Mouse (Mus musculus) embryonic facial prominence, embryonic 12.5 days (tissue): ENCODE results near the gene Gm4559. TPM values are rescaled to one million over a fixed set of nuclear protein-coding genes. Genes with fewer than 3 reads are reported as not detected.
"Not testable (repeated sequence)": the region's sequence is repeated elsewhere in the genome, so short reads cannot be mapped to it uniquely, and the experiment has no call there.

ENCODE experiments used
- ATAC-seq: fragments of 200-750 bp; cut with Nextera tagmentation; 2 replicates; pipeline ENCODE4 v1.8.0; 2017; ENCODE audit not compliant: insufficient number of reproducible peaks, insufficient read depth, low FRiP score, low TSS enrichment
- H3K27ac ChIP-seq: fragments of 300-500 bp; sonication (generic); 2 replicates; pipeline ENCODE4 v1.5.1; 2016; ENCODE audit warnings: mild to moderate bottlenecking
- H3K27me3 ChIP-seq: fragments of 300-500 bp; sonication (generic); 2 replicates; pipeline ENCODE4 v1.6.1; 2016; ENCODE audit warnings: mild to moderate bottlenecking, moderate library complexity
- H3K36me3 ChIP-seq: fragments of 300-500 bp; sonication (generic); 2 replicates; pipeline ENCODE4 v1.6.1; 2016; ENCODE audit warnings: mild to moderate bottlenecking
- H3K4me1 ChIP-seq: fragments of 300-500 bp; sonication (generic); 2 replicates; pipeline ENCODE4 v1.6.1; 2016
- H3K4me2 ChIP-seq: fragments of 300-500 bp; sonication (generic); replicated peaks from 2 replicates; pipeline ENCODE4 v1.6.1; 2016; ENCODE audit warnings: mild to moderate bottlenecking, moderate library complexity
- H3K4me3 ChIP-seq: fragments of 300-500 bp; sonication (generic); 2 replicates; pipeline ENCODE4 v1.5.1; 2016; ENCODE audit warnings: mild to moderate bottlenecking
- H3K9ac ChIP-seq: fragments of 300-500 bp; sonication (generic); 2 replicates; pipeline ENCODE4 v1.6.1; 2016; ENCODE audit warnings: mild to moderate bottlenecking, moderate library complexity
- H3K9me3 ChIP-seq: fragments of 300-500 bp; sonication (generic); 2 replicates; pipeline ENCODE4 v1.6.1; 2016; ENCODE audit warnings: mild to moderate bottlenecking, moderate library complexity
- WGBS: fragments of 180-500 bp; shearing (Covaris S2); methylation state at CpG from one replicate; pipeline ENCODE4 v1.1.7; 2016; 5-methylcytosine and 5-hydroxymethylcytosine counted together
- polyA plus RNA-seq: library from polyadenylated mRNA; unstranded; fragments of >200 nt; fragmentation: Nextera tagmentation; extraction: Ambion mirVana; gene quantifications from 2 replicates; pipeline ENCODE4 v1.2.1, GENCODE M21; 2016

Gm4559 gene
- polyA plus RNA-seq, 1 experiment from 2014 or later, result not detected

DNA sequence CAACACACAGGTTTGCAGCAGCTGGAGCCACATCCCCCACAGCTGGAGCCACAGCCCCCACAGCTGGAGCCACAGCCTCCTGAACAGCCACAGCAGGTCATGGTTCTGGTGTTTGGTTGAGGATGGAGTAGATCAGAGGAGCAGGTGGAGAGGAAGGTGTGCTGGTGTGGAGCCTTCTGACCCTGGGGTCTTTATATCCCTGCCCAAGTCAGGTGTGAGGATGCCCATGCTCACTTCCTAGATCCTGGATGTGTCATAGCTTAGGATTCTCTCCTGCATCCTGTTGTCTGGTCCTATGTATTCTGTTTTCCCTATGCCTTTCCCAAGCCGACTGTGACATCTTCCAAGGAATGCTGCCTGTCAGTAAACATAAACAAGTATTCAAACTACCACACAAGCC, 15.9 kb downstream of the Gm4559 start, which contains the start of gene Gm2431:
TSS of gene Gm2431 (minus strand) at position 101 of the 400 bp plus-strand sequence.
- not testable (repeated sequence) for ATAC-seq, H3K36me3 ChIP-seq, H3K4me3 ChIP-seq, H3K4me2 ChIP-seq, H3K27me3 ChIP-seq, H3K4me1 ChIP-seq, H3K9ac ChIP-seq, H3K27ac ChIP-seq, H3K9me3 ChIP-seq
- WGBS, result 36% methylated on average over 1 of the region's 1 CpGs

DNA sequence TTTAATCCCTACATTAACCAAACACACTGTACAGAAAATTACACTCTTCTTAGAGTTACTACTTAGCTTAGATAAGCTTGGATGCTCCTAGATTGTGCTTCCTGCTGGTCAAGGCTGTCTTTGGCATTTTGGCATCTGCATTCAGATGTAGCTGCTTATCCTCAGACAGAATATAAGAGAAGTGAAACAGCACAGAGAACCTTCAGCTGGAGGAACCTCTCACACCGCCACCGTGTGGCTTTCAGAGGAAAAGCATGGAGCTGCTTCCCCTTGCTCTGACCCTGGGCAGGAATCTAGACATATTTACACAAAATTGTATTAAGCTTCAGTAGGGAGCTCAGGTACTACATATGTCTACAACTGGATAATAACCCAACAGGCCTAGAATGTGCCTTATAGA, 18.6 kb downstream of the Gm4559 start:
- Histone ChIP-seq H3K4me1 (no peaks in the 10 kb centered on the region), H3K36me3 (no peaks in the 10 kb centered on the region), H3K27ac (no peak overlapping the region), H3K9ac (no peak overlapping the region), H3K9me3 (no peaks in the 10 kb centered on the region), H3K27me3 (no peaks in the 10 kb centered on the region; the same call in 1 of the 2 replicates), H3K4me2 (no peak overlapping the region), H3K4me3 (no peak overlapping the region)
- WGBS, result 0% methylated on average over 2 of the region's 2 CpGs
- ATAC-seq, result no peak

GRCm38 (mm10) chr7:142249824-142250223, 24.3 kb downstream of the Gm4559 start:
- H3K9ac ChIP-seq, result no peak overlapping the region
- WGBS, result 0% methylated on average over 1 of the region's 1 CpGs
- no peaks in the 10 kb centered on the region for H3K36me3 ChIP-seq
- no peaks in the 10 kb centered on the region; the same call in 1 of the 2 replicates for H3K27me3 ChIP-seq
- no peaks in the 10 kb centered on the region for H3K9me3 ChIP-seq
- no peak overlapping the region for H3K27ac ChIP-seq
- H3K4me2 ChIP-seq, result no peak overlapping the region
- no peak overlapping the region for H3K4me3 ChIP-seq
- no peaks in the 10 kb centered on the region for H3K4me1 ChIP-seq
- no peak for ATAC-seq

- H3K4me1 ChIP-seq, result no peaks in the 10 kb centered on the region
- 40% methylated on average over 2 of the region's 2 CpGs for WGBS
- no peak within 1 kb of the TSS for H3K4me3 ChIP-seq
- H3K4me2 ChIP-seq, result no peak within 1 kb of the TSS
- no peaks in the 10 kb centered on the region for H3K9me3 ChIP-seq
- no peak for ATAC-seq
- no peak within 1 kb of the TSS for H3K27ac ChIP-seq
- H3K27me3 ChIP-seq, result no peaks in the 10 kb centered on the region
- no peaks in the 10 kb centered on the region for H3K36me3 ChIP-seq
- H3K9ac ChIP-seq, result no peak within 1 kb of the TSS
Observed at GRCm38 (mm10) chr7:142240978-142241377, 33.2 kb downstream of the Gm4559 start, which contains the start of gene Gm40460. TSS of gene Gm40460 (minus strand) at chr7:142241078.

GRCm38 (mm10) chr7:142231540-142231939, 42.6 kb downstream of the Gm4559 start:
- no peak overlapping the region for H3K9ac ChIP-seq
- no peaks in the 10 kb centered on the region for H3K4me1 ChIP-seq
- 26% methylated on average over 1 of the region's 1 CpGs for WGBS
- no peaks in the 10 kb centered on the region for H3K27me3 ChIP-seq
- no peaks in the 10 kb centered on the region for H3K9me3 ChIP-seq
- no peak overlapping the region for H3K27ac ChIP-seq
- ATAC-seq, result no peak
- H3K4me3 ChIP-seq, result no peak overlapping the region
- no peaks in the 10 kb centered on the region for H3K36me3 ChIP-seq
- H3K4me2 ChIP-seq, result no peak overlapping the region

DNA sequence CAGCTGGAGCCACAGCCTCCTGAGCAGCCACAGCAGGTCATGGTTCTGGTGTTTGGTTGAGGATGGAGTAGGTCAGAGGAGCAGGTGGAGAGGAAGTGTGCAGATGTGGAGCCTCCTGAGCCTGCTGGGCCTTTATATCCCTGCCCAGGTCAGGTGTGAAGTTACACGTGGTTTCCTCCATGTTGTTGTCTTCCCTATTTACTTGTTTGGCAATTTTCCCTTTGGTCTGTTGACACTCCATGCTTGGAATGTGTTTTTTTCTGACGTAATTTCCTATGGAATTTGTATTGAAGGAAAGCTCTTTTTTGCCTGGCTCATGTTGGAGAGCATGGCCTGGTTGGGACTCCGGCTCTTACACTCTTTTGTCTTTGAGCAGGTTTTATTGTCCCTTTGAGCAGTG, 44.3 kb downstream of the Gm4559 start, which contains the start of gene Krtap5-5:
TSS of gene Krtap5-5 (minus strand) at position 101 of the 400 bp plus-strand sequence.
- not testable (repeated sequence) for ATAC-seq, H3K27me3 ChIP-seq
- WGBS, result 55% methylated on average over 3 of the region's 3 CpGs

GRCm38 (mm10) chr7:142224518-142224917, 49.6 kb downstream of the Gm4559 start:
- Histone ChIP-seq H3K4me1 (peaks cover 5% of the 10 kb centered on the region; the same call in 1 of the 2 replicates), H3K4me3 (no peak overlapping the region), H3K27ac (no peak overlapping the region), H3K9ac (no peak overlapping the region), H3K4me2 (no peak overlapping the region), H3K9me3 (no peaks in the 10 kb centered on the region), H3K27me3 (no peaks in the 10 kb centered on the region), H3K36me3 (no peaks in the 10 kb centered on the region)
- 26% methylated on average over 2 of the region's 2 CpGs for WGBS
- no peak for ATAC-seq

More for the DNA sequence above, 44.3 kb downstream of the Gm4559 start, which contains the start of gene Krtap5-5:
- not testable (repeated sequence) for H3K4me2 ChIP-seq, H3K9ac ChIP-seq, H3K27ac ChIP-seq, H3K36me3 ChIP-seq, H3K4me1 ChIP-seq, H3K9me3 ChIP-seq, H3K4me3 ChIP-seq

Other genes with a start within 250 kb of the Gm4559 start
- gene Mob2, start 213.3 kb downstream of the Gm4559 start, polyA plus RNA-seq, result 56.8 and 60.8 TPM in 2 replicates
- 4.9 and 7.0 TPM in 2 replicates for gene Dusp8, start 178.5 kb downstream of the Gm4559 start, polyA plus RNA-seq
- not detected in 2 replicates for gene Gm45618, start 153.6 kb downstream of the Gm4559 start, polyA plus RNA-seq
- not detected in 2 replicates for gene Gm39115, start 138.3 kb downstream of the Gm4559 start, polyA plus RNA-seq
- not detected in 2 replicates for gene Gm45337, start 129.8 kb downstream of the Gm4559 start, polyA plus RNA-seq
- not detected in 2 replicates for gene Gm29735, start 117.2 kb downstream of the Gm4559 start, polyA plus RNA-seq
- gene Gm4553, start 108.6 kb downstream of the Gm4559 start, polyA plus RNA-seq, result not detected in 2 replicates
- not detected in 2 replicates for gene Krtap5-2, start 98.4 kb downstream of the Gm4559 start, polyA plus RNA-seq
- gene Gm10153, start 84.0 kb downstream of the Gm4559 start, polyA plus RNA-seq, result not detected in 2 replicates
- gene Krtap5-3, start 73.0 kb downstream of the Gm4559 start, polyA plus RNA-seq, result not detected in 2 replicates
- not detected in 2 replicates for gene Gm7579, start 62.5 kb downstream of the Gm4559 start, polyA plus RNA-seq
- not detected in 2 replicates for gene Krtap5-5, start 44.4 kb downstream of the Gm4559 start, polyA plus RNA-seq
- gene Gm40460, start 33.3 kb downstream of the Gm4559 start, polyA plus RNA-seq, result not detected in 2 replicates
- not detected in 2 replicates for gene Gm2431, start 16.0 kb downstream of the Gm4559 start, polyA plus RNA-seq
- gene Krtap5-1, start 22.8 kb upstream of the Gm4559 start, polyA plus RNA-seq, result not detected in 2 replicates
- gene Krtap5-4, start 29.2 kb upstream of the Gm4559 start, polyA plus RNA-seq, result not detected in 2 replicates
- 2.3 and 2.9 TPM in 2 replicates for gene Ifitm10, start 99.4 kb upstream of the Gm4559 start, polyA plus RNA-seq
- 0.67 TPM in 1 of 2 replicates, not detected in the other for gene Gm49369, start 108.3 kb upstream of the Gm4559 start, polyA plus RNA-seq
- gene Ctsd, start 113.7 kb upstream of the Gm4559 start, polyA plus RNA-seq, result 208 and 210 TPM in 2 replicates
- gene Syt8, start 160.5 kb upstream of the Gm4559 start, polyA plus RNA-seq, result 0.35 TPM in 1 of 2 replicates, not detected in the other
- 7.1 and 9.6 TPM in 2 replicates for gene Tnni2, start 167.4 kb upstream of the Gm4559 start, polyA plus RNA-seq
- 24.5 and 24.7 TPM in 2 replicates for gene Lsp1, start 186.4 kb upstream of the Gm4559 start, polyA plus RNA-seq
- gene Tnnt3, start 224.5 kb upstream of the Gm4559 start, polyA plus RNA-seq, result 4.6 and 6.9 TPM in 2 replicates